Mouse (Mus musculus) Muller cell, postnatal 12 days (primary cell): ENCODE data around the gene Actr1a.

Source experiments
- DNase-seq: peaks from one replicate; pipeline ENCODE4 v3.0.0-alpha.2; 2015; ENCODE audit errors: inconsistent ontology term

The Actr1a gene

DNA sequence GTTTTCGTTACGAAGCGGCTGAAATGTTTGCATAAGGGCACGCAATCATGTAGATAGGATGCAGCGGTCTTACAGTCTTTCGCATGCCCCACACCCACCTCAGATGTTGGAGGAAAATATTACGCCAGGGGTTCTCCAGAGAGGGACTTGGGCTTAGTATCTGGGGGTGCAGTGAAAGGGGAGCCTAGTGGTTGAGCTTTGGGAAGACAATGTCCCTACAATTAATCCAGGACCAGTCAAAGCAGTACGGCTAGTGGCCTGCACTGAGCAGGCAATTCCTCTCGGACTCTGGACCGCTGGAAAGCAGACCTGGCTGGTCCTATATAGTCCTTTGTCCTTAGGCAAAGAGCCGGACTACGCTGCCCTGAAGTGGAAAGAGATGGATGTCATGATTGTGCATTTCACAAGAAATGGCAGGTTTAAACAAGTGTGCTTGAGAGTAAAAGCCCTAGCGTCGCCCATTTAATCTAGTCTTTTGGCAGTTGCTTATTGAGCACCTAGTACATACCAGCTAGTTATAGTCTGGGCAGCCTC is 68.0 kb downstream of the Actr1a start:
- DNase-seq: no peak
